Comparison of ENCODE assay signal across 26 mouse cellular contexts in the genomic region with DNA sequence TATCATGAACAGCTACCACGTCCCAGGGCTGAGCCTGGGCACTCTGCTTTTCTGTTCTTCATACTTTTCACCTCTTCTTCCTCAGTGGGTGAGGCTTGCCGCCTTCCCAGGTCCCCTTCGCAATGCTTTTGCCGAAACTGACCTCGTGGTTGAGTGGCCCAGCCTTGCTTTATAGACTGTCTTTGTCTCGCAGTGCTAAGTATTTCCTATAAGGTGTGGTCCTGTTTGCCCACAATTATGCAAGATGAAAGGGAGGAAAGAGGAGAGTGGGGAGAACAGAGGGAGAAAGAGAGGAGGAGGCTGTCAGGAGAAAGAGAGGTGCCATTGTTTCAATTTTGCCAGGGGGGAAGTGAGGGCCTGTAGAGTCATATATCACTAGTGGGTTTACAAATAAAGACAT.
DNase-seq lines count a peak whose midpoint lies in the region; ATAC-seq and TF ChIP-seq lines count a peak whose summit lies in the region.
"Had no signal": no experiment of that assay in that cellular context is flagged by ENCODE, and none has a peak within 500 bp of the region (broad histone marks: within the 10 kb centered on the region; RNA-seq: fewer than 3 reads in every experiment).

No protein-coding gene starts in this region.

- no peaks in the 10 kb centered on the region for H3K4me1 ChIP-seq in lung, embryonic 14.5 days (ENCODE audit: insufficient read depth)
- H3K4me1 ChIP-seq in lung, adult 2 months (ENCODE audit: control insufficient read depth, insufficient read depth, low read length), result 0 out of 2 replicates have a peak, but pooled peaks cover 2% of the 10 kb centered on the region
- H3K4me1 ChIP-seq in embryonic fibroblast, embryonic 13.5 days (ENCODE audit: control insufficient read depth, insufficient read depth, low read length), result peaks cover 10% of the 10 kb centered on the region; the same call in 1 of the 2 replicates
- 0 out of 2 replicates have a peak, but pooled peaks cover 3% of the 10 kb centered on the region for H3K4me1 ChIP-seq in stomach, embryonic 14.5 days (ENCODE audit: control insufficient read depth, insufficient read depth, low read length)
- H3K4me1 ChIP-seq in midbrain, embryonic 13.5 days (replicated peaks), result 0 out of 2 replicates have a peak, but pooled peaks cover 4% of the 10 kb centered on the region
- H3K4me1 ChIP-seq: hindbrain, embryonic 12.5 days; hindbrain, embryonic 15.5 days had no signal

- no peak overlapping the region for H3K4me2 ChIP-seq in lung, embryonic 14.5 days
- H3K4me2 ChIP-seq in stomach, embryonic 14.5 days (replicated peaks; ENCODE audit: low read depth, low read length), result no peak overlapping the region
- H3K4me2 ChIP-seq in midbrain, embryonic 13.5 days (replicated peaks), result no peak overlapping the region
- H3K4me2 ChIP-seq: embryonic facial prominence, embryonic 13.5 days; forebrain, embryonic 13.5 days; heart, embryonic 11.5 days; hindbrain, embryonic 12.5 days; hindbrain, embryonic 15.5 days had no signal

- H3K9me3 ChIP-seq in lung, embryonic 14.5 days (ENCODE audit: low read depth, low read length), result peaks cover 6% of the 10 kb centered on the region; the same call in 1 of the 2 replicates
- no peaks in the 10 kb centered on the region for H3K9me3 ChIP-seq in stomach, embryonic 14.5 days (ENCODE audit: control insufficient read depth, low read depth, low read length)
- no peaks in the 10 kb centered on the region for H3K9me3 ChIP-seq in midbrain, embryonic 13.5 days
- H3K9me3 ChIP-seq: embryonic facial prominence, embryonic 10.5 days; embryonic facial prominence, embryonic 13.5 days; forebrain, embryonic 10.5 days; forebrain, embryonic 13.5 days; hindbrain, embryonic 15.5 days had no signal

- ATAC-seq in lung, embryonic 14.5 days (ENCODE audit: insufficient read depth), result peak; percentile 89
- 0 out of 2 replicates have a peak, but pooled peaks have one; percentile 34 for ATAC-seq in stomach, embryonic 14.5 days (ENCODE audit: insufficient number of reproducible peaks, insufficient read depth, low FRiP score, low read depth)
- ATAC-seq in midbrain, embryonic 13.5 days, result no peak
- ATAC-seq: activated CD4-positive, CD25-positive, alpha-beta regulatory T cell, adult 4 months; forebrain, embryonic 13.5 days; forebrain, embryonic 16.5 days had no signal

- H3K9ac ChIP-seq in lung, embryonic 14.5 days, result no peak overlapping the region
- no peak overlapping the region for H3K9ac ChIP-seq in stomach, embryonic 14.5 days (replicated peaks; ENCODE audit: low read depth, low read length)
- no peak overlapping the region for H3K9ac ChIP-seq in midbrain, embryonic 13.5 days (replicated peaks)
- H3K9ac ChIP-seq: embryonic facial prominence, embryonic 13.5 days; forebrain, embryonic 13.5 days; hindbrain, embryonic 12.5 days; hindbrain, embryonic 15.5 days had no signal

- WGBS in lung, embryonic 14.5 days, result 50% methylated on average over 6 of the region's 6 CpGs
- 41% methylated on average over 6 of the region's 6 CpGs for WGBS in lung, adult 2 months
- 61% methylated on average over 6 of the region's 6 CpGs for WGBS in stomach, embryonic 14.5 days
- 77% methylated on average over 6 of the region's 6 CpGs for WGBS in midbrain, embryonic 13.5 days

- no peaks in the 10 kb centered on the region for H3K36me3 ChIP-seq in lung, embryonic 14.5 days (ENCODE audit: insufficient read depth)
- no peaks in the 10 kb centered on the region for H3K36me3 ChIP-seq in stomach, embryonic 14.5 days (ENCODE audit: control insufficient read depth, insufficient read depth, low read length)
- H3K36me3 ChIP-seq in midbrain, embryonic 13.5 days, result no peaks in the 10 kb centered on the region
- H3K36me3 ChIP-seq: embryonic facial prominence, embryonic 10.5 days; embryonic facial prominence, embryonic 13.5 days; forebrain, embryonic 10.5 days; hindbrain, embryonic 12.5 days; hindbrain, embryonic 15.5 days had no signal

- peak; percentile 44 for DNase-seq in lung, embryonic 14.5 days
- no peak for DNase-seq in lung, adult 2 months
- peak; percentile 17 for DNase-seq in 3134 (ENCODE audit: extremely low read depth, insufficient read length, low spot score)
- no peak for DNase-seq in frontal cortex, postnatal 10 days (ENCODE audit: low spot score in 2 of 2)
- no peak for DNase-seq in left cerebral cortex, adult 18-20 months (ENCODE audit: low spot score in 2 of 2)
- DNase-seq: adrenal gland, adult 8-10 months; adrenal gland, postnatal 25 days; cerebellum, adult 11-12 months; cerebellum, adult 9-11 months; cerebellum, postnatal 25 days; embryo, embryonic 11 days; gastrocnemius, adult 2 months; gastrocnemius, postnatal 14 days; heart, adult 11 months had no signal

- no peak for TF ChIP-seq CTCF in lung, embryonic 14.5 days (IDR thresholded peaks at IDR 0.05; ENCODE audit: low read depth)
- TF ChIP-seq CTCF in lung, adult 2 months (IDR thresholded peaks at IDR 0.05; ENCODE audit: insufficient read depth, low read length), result no peak
- no peak for TF ChIP-seq CTCF in embryonic fibroblast, embryonic 13.5 days (IDR thresholded peaks at IDR 0.05; ENCODE audit: borderline replicate concordance, insufficient read depth, low read length)

- H3K27me3 ChIP-seq in lung, embryonic 14.5 days (ENCODE audit: insufficient read depth, low read length), result no peaks in the 10 kb centered on the region
- no peaks in the 10 kb centered on the region for H3K27me3 ChIP-seq in stomach, embryonic 14.5 days (ENCODE audit: control insufficient read depth, insufficient read depth, low read length)
- no peaks in the 10 kb centered on the region for H3K27me3 ChIP-seq in midbrain, embryonic 13.5 days
- H3K27me3 ChIP-seq: embryonic facial prominence, embryonic 13.5 days; forebrain, embryonic 13.5 days; hindbrain, embryonic 12.5 days; hindbrain, embryonic 15.5 days had no signal

- TF ChIP-seq POLR2A in lung, adult 2 months (IDR thresholded peaks at IDR 0.05; ENCODE audit: borderline replicate concordance, extremely low read depth, low read depth, low read length), result no peak
- no peak for TF ChIP-seq POLR2A in embryonic fibroblast, embryonic 13.5 days (IDR thresholded peaks at IDR 0.05; ENCODE audit: low read depth, low read length)

- peak overlapping the region; percentile 3; the same call in 1 of the 2 replicates for H3K27ac ChIP-seq in lung, embryonic 14.5 days (ENCODE audit: low read depth)
- peak overlapping the region; percentile 72 for H3K27ac ChIP-seq in embryonic fibroblast, embryonic 13.5 days (ENCODE audit: insufficient read depth, low read length)
- H3K27ac ChIP-seq in stomach, embryonic 14.5 days (ENCODE audit: low read length), result no peak overlapping the region
- no peak overlapping the region for H3K27ac ChIP-seq in midbrain, embryonic 13.5 days
- H3K27ac ChIP-seq: embryonic facial prominence, embryonic 10.5 days; embryonic facial prominence, embryonic 13.5 days; forebrain, embryonic 13.5 days; gastrocnemius, adult 2 months; hindbrain, embryonic 12.5 days; hindbrain, embryonic 15.5 days had no signal

- no peak overlapping the region for H3K4me3 ChIP-seq in lung, embryonic 14.5 days (ENCODE audit: low read depth, low read length)
- H3K4me3 ChIP-seq in lung, adult 2 months (replicated peaks; ENCODE audit: extremely low read depth, low read depth, low read length), result no peak overlapping the region
- no peak overlapping the region for H3K4me3 ChIP-seq in embryonic fibroblast, embryonic 13.5 days (ENCODE audit: insufficient read depth, low read length)
- no peak overlapping the region for H3K4me3 ChIP-seq in stomach, embryonic 14.5 days (ENCODE audit: low read depth, low read length)
- H3K4me3 ChIP-seq in midbrain, embryonic 13.5 days (replicated peaks), result no peak overlapping the region
- H3K4me3 ChIP-seq: embryonic facial prominence, embryonic 10.5 days; embryonic facial prominence, embryonic 13.5 days; forebrain, embryonic 10.5 days; forebrain, embryonic 13.5 days; gastrocnemius, adult 2 months; hindbrain, embryonic 12.5 days; hindbrain, embryonic 15.5 days had no signal

Comparison
In these comparisons a context has a peak if more than half of its experiments do, and no peak if none do; other contexts are left out.
1. DNase-seq: peak in lung, embryonic 14.5 days (single experiment) and 3134 (single experiment); none in lung, adult 2 months (single experiment), frontal cortex, postnatal 10 days (0 of 2) and left cerebral cortex, adult 18-20 months (0 of 2).
2. H3K27ac ChIP-seq: peak in lung, embryonic 14.5 days (single experiment) and embryonic fibroblast, embryonic 13.5 days (single experiment); none in stomach, embryonic 14.5 days (single experiment) and midbrain, embryonic 13.5 days (single experiment).